Mouse (Mus musculus) spleen, postnatal 36 days (tissue): ENCODE measurements around the gene Sema4a.

Source experiments
- DNase-seq, 2 experiments: peaks; one replicate each; pipeline ENCODE4 v3.0.0; 2022; ENCODE audit warnings: low spot score in 2 of 2, mixed read lengths in 1 of 2

The Sema4a gene

GRCm38 (mm10) chr3:88393776-88394375 is 67.1 kb downstream of the Sema4a start:
- no peak for DNase-seq
